Comparison of ENCODE assay signal across 27 mouse cellular contexts in genomic region chr15:52430491-52431158, GRCm38 (mm10).
DNase-seq lines count a peak whose midpoint lies in the region; ATAC-seq lines count a peak whose summit lies in the region.
"Had no signal": no experiment of that assay in that cellular context is flagged by ENCODE, and none has a peak within 500 bp of the region (broad histone marks: within the 10 kb centered on the region; RNA-seq: fewer than 3 reads in every experiment).

No protein-coding gene starts in this region.

- no peaks in the 10 kb centered on the region for H3K27me3 ChIP-seq in midbrain, embryonic 12.5 days
- H3K27me3 ChIP-seq in midbrain, embryonic 15.5 days (replicated peaks), result no peaks in the 10 kb centered on the region
- H3K27me3 ChIP-seq: CH12.LX; embryonic facial prominence, embryonic 12.5 days; embryonic facial prominence, embryonic 15.5 days; heart, embryonic 12.5 days; heart, embryonic 15.5 days; hindbrain, embryonic 15.5 days had no signal

- WGBS in midbrain, embryonic 12.5 days, result 33% methylated on average over 6 of the region's 6 CpGs
- WGBS in midbrain, embryonic 15.5 days, result 25% methylated on average over 6 of the region's 6 CpGs

- DNase-seq in retina, postnatal 1 day, result peak; percentile 25
- no peak for DNase-seq in retina, embryonic 14.5 days (ENCODE audit: low spot score)
- no peak for DNase-seq in layer of hippocampus, adult 8-10 months (ENCODE audit: low spot score in 2 of 2)
- no peak for DNase-seq in cerebellum, adult 9-10 months
- DNase-seq: adrenal gland, adult 2 months; adrenal gland, postnatal 14 days; B cell, adult 2 months; cerebellum, adult 11-12 months; cerebellum, adult 8-10 months; cerebellum, postnatal 14 days; gastrocnemius, postnatal 25 days; heart, adult 18-20 months; heart, postnatal 10 days; heart, postnatal 36 days had no signal

- no peak overlapping the region for H3K4me2 ChIP-seq in midbrain, embryonic 12.5 days (replicated peaks)
- H3K4me2 ChIP-seq in midbrain, embryonic 15.5 days, result peak overlapping the region; percentile 19; the same call in 1 of the 2 replicates
- H3K4me2 ChIP-seq: embryonic facial prominence, embryonic 12.5 days; embryonic facial prominence, embryonic 15.5 days; heart, embryonic 12.5 days; heart, embryonic 15.5 days; hindbrain, embryonic 15.5 days had no signal

- peaks cover 18% of the 10 kb centered on the region; the same call in 1 of the 2 replicates for H3K4me1 ChIP-seq in midbrain, embryonic 12.5 days
- H3K4me1 ChIP-seq in midbrain, embryonic 15.5 days, result peaks cover 35% of the 10 kb centered on the region
- H3K4me1 ChIP-seq: embryonic facial prominence, embryonic 12.5 days; embryonic facial prominence, embryonic 15.5 days; heart, embryonic 12.5 days; heart, embryonic 15.5 days; hindbrain, embryonic 10.5 days; hindbrain, embryonic 15.5 days had no signal

- peak overlapping the region; percentile 64 for H3K27ac ChIP-seq in midbrain, embryonic 12.5 days (replicated peaks)
- peak overlapping the region; percentile 69 for H3K27ac ChIP-seq in midbrain, embryonic 15.5 days
- H3K27ac ChIP-seq: embryonic facial prominence, embryonic 12.5 days; embryonic facial prominence, embryonic 15.5 days; heart, embryonic 15.5 days; hindbrain, embryonic 10.5 days; hindbrain, embryonic 15.5 days had no signal

- no peaks in the 10 kb centered on the region for H3K36me3 ChIP-seq in midbrain, embryonic 12.5 days
- no peaks in the 10 kb centered on the region for H3K36me3 ChIP-seq in midbrain, embryonic 15.5 days (replicated peaks)
- H3K36me3 ChIP-seq: embryonic facial prominence, embryonic 12.5 days; embryonic facial prominence, embryonic 15.5 days; G1E; heart, embryonic 12.5 days; heart, embryonic 15.5 days; hindbrain, embryonic 10.5 days; hindbrain, embryonic 15.5 days had no signal

- H3K9ac ChIP-seq in midbrain, embryonic 12.5 days (replicated peaks), result no peak overlapping the region
- H3K9ac ChIP-seq in midbrain, embryonic 15.5 days, result no peak overlapping the region
- H3K9ac ChIP-seq: embryonic facial prominence, embryonic 12.5 days; embryonic facial prominence, embryonic 15.5 days; heart, embryonic 12.5 days; heart, embryonic 15.5 days; hindbrain, embryonic 15.5 days had no signal

- ATAC-seq in midbrain, embryonic 12.5 days (ENCODE audit: low FRiP score, low read depth), result peak; percentile 84
- ATAC-seq in midbrain, embryonic 15.5 days (replicated peaks), result peak; percentile 78
- ATAC-seq in inflammation-experienced regulatory T-cells, adult 6 months, result no peak
- ATAC-seq: forebrain, embryonic 14.5 days; Patski had no signal

- H3K9me3 ChIP-seq in midbrain, embryonic 12.5 days, result no peaks in the 10 kb centered on the region
- H3K9me3 ChIP-seq in midbrain, embryonic 15.5 days, result no peaks in the 10 kb centered on the region
- H3K9me3 ChIP-seq: embryonic facial prominence, embryonic 12.5 days; embryonic facial prominence, embryonic 15.5 days; G1E; heart, embryonic 12.5 days; heart, embryonic 15.5 days; hindbrain, embryonic 10.5 days; hindbrain, embryonic 15.5 days had no signal

- no peak overlapping the region for H3K4me3 ChIP-seq in midbrain, embryonic 12.5 days
- no peak overlapping the region for H3K4me3 ChIP-seq in midbrain, embryonic 15.5 days
- H3K4me3 ChIP-seq: embryonic facial prominence, embryonic 12.5 days; embryonic facial prominence, embryonic 15.5 days; heart, embryonic 12.5 days; heart, embryonic 15.5 days; hindbrain, embryonic 10.5 days; hindbrain, embryonic 15.5 days had no signal
